Mouse (Mus musculus): ENCODE results near the gene 4933400A11Rik. TPM values are rescaled to one million over a fixed set of nuclear protein-coding genes. Genes with fewer than 3 reads are reported as not detected.

Gene 4933400A11Rik
- polyA plus RNA-seq, 1 experiment from 2014 or later: not detected

DNA sequence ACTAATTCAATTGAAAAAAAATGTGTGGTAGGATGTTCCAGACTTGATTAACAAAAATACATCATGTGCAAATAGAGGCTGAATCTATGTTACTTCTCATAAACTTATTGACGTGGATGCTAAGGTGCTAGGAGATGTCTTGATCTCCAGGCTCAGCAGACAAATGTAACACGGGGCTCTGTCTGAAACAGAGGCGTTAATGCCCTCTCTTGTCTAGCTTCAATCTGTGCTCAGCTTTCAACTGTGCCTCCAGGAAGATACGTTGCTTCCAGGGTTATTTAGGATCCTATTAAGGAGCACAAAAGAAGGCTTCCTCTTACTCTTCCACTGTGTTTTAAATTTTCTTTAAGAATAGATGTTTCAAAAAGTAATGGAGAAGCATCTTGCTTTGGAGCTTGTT is 20.8 kb upstream of the 4933400A11Rik start:
- ATAC-seq (ENCODE audit: low FRiP score, low TSS enrichment): no peak
- H3K27me3 ChIP-seq (ENCODE audit: control insufficient read depth, insufficient read depth, low read length): no peaks in the 10 kb centered on the region
- no peaks in the 10 kb centered on the region for H3K4me1 ChIP-seq (ENCODE audit: control insufficient read depth, insufficient read depth, low read length)
- H3K4me3 ChIP-seq (ENCODE audit: low read length): no peak overlapping the region
- no peaks in the 10 kb centered on the region for H3K36me3 ChIP-seq (ENCODE audit: control insufficient read depth, insufficient read depth, low read length)
- no peak overlapping the region for H3K9ac ChIP-seq (ENCODE audit: low read depth, low read length)
- H3K9me3 ChIP-seq (ENCODE audit: control insufficient read depth, low read length): no peaks in the 10 kb centered on the region
- WGBS: 34% methylated on average over 4 of the region's 4 CpGs
- H3K4me2 ChIP-seq (replicated peaks; ENCODE audit: low read depth, low read length): no peak overlapping the region
- H3K27ac ChIP-seq (ENCODE audit: low read depth, low read length): no peak overlapping the region

DNA sequence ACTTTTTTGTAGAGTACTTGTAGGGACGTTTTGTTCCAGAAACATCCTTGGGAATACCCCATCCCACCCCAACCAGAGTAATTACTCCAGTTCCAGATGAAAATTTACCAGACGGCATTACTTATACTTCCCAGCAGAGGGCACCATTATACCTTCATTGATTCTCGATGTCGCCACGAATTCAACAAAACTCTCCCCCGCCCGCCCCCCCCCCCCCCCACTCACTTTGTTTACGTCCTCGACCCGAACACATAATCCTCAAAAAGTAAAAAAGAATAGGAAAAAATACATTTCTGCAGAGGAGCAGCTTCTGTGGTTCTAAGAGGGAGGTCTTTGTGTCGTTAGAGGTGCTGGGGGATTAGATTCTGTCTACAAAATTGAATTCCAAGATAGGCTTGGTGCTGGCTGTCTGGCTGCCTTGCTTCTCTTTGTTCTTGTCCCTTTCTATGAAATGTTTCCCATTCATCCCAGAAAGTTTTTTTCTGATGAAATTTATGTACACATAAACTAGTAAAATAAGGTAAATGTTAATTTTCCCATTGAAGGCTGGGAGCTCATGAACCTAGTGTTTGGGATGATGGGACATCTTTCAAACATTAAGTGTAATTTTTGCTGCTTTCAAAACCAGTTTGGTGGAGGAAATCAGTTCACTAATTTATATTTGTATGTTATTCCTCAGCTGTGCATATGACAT is 19.7 kb upstream of the 4933400A11Rik start:
- H3K27me3 ChIP-seq (ENCODE audit: control insufficient read depth, insufficient read depth, low read length): no peaks in the 10 kb centered on the region
- no peak overlapping the region; the same call in 1 of the 2 replicates for H3K4me2 ChIP-seq (replicated peaks; ENCODE audit: low read depth, low read length)
- no peak overlapping the region for H3K27ac ChIP-seq (ENCODE audit: low read depth, low read length)
- no peaks in the 10 kb centered on the region for H3K4me1 ChIP-seq (ENCODE audit: control insufficient read depth, insufficient read depth, low read length)
- H3K9me3 ChIP-seq (ENCODE audit: control insufficient read depth, low read length): no peaks in the 10 kb centered on the region
- no peak overlapping the region for H3K9ac ChIP-seq (ENCODE audit: low read depth, low read length)
- ATAC-seq (ENCODE audit: low FRiP score, low TSS enrichment): no peak
- H3K36me3 ChIP-seq (ENCODE audit: control insufficient read depth, insufficient read depth, low read length): no peaks in the 10 kb centered on the region
- 9% methylated on average over 11 of the region's 11 CpGs for WGBS
- H3K4me3 ChIP-seq (ENCODE audit: low read length): peak overlapping the region; percentile 19; the same call in 1 of the 2 replicates

DNA sequence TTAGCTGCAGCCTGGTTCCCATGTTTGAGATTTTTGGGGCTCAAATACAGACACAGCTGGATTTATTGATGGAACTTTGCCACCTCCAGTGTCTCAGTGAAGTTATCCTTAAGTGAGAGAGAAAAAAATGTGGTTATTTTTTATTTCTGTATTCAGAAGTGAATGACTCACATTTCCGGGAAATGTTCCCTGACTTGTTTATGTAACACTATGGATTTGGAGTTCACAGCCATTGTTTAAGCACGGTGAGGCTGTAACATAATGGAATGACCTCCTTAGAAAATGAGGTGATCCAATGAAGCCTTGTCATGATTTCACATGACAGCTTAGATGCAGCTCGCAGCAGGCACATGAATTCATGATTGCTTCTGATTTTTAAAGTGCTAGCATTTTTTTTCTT is 17.7 kb upstream of the 4933400A11Rik start:
- Histone ChIP-seq H3K4me1 (ENCODE audit: control insufficient read depth, insufficient read depth, low read length) (no peaks in the 10 kb centered on the region), H3K4me2 (replicated peaks; ENCODE audit: low read depth, low read length) (no peak overlapping the region), H3K27ac (ENCODE audit: low read depth, low read length) (no peak overlapping the region), H3K9ac (ENCODE audit: low read depth, low read length) (no peak overlapping the region), H3K9me3 (ENCODE audit: control insufficient read depth, low read length) (no peaks in the 10 kb centered on the region), H3K27me3 (ENCODE audit: control insufficient read depth, insufficient read depth, low read length) (no peaks in the 10 kb centered on the region), H3K4me3 (ENCODE audit: low read length) (no peak overlapping the region), H3K36me3 (ENCODE audit: control insufficient read depth, insufficient read depth, low read length) (no peaks in the 10 kb centered on the region)
- ATAC-seq (ENCODE audit: low FRiP score, low TSS enrichment): no peak
- WGBS: 69% methylated on average over 3 of the region's 3 CpGs

DNA sequence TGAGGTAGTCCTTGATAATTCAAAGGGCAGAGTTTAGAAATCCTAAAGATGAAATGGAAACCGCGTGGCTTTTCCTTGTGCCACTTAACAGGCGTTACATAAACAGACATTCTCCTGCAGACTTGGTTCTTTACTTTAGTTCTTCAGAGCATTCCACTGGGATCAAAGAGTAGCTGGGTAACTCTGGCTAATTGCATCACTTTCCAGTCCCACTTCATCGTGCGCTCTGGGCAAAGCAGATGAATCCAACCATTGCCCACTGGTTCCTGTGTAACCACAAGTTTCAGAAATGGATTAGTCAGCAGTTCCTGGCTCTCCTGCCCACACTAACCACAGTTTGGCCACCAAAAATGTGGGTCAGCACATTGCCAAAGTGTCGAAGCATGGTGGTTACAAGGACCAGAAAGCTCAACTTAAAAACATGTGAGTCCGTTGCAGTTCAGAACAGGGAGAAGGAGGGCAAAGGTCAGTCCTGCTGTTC is 15.4 kb upstream of the 4933400A11Rik start:
- H3K27me3 ChIP-seq (ENCODE audit: control insufficient read depth, insufficient read depth, low read length): no peaks in the 10 kb centered on the region

DNA sequence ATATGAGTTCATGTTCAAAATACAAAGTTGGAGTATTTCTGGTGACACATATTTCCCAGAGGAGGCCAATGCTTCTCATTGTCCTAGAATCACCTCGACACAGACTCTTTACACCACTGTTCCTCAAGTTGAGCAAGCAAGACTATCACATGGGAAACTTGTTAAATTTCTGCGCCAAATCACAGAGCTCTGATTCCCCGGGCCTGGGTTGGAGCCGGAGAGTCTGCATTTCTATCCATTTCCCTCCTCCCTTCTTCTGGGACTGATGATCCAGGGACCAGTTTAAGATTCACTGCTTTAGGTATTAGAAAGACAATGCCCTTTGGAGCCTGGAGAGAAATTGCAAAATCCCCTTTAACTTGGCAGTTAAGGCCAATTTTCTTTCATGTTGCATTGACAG is 15.0 kb upstream of the 4933400A11Rik start:
- Histone ChIP-seq H3K4me1 (ENCODE audit: control insufficient read depth, insufficient read depth, low read length) (no peaks in the 10 kb centered on the region), H3K27me3 (ENCODE audit: control insufficient read depth, insufficient read depth, low read length) (no peaks in the 10 kb centered on the region), H3K9me3 (ENCODE audit: control insufficient read depth, low read length) (no peaks in the 10 kb centered on the region), H3K4me2 (replicated peaks; ENCODE audit: low read depth, low read length) (no peak overlapping the region), H3K9ac (ENCODE audit: low read depth, low read length) (no peak overlapping the region), H3K4me3 (ENCODE audit: low read length) (no peak overlapping the region), H3K36me3 (ENCODE audit: control insufficient read depth, insufficient read depth, low read length) (no peaks in the 10 kb centered on the region), H3K27ac (ENCODE audit: low read depth, low read length) (no peak overlapping the region)
- ATAC-seq (ENCODE audit: low FRiP score, low TSS enrichment): no peak
- WGBS: 82% methylated on average over 4 of the region's 4 CpGs

More for the DNA sequence above, 15.4 kb upstream of the 4933400A11Rik start:
- H3K27ac ChIP-seq (ENCODE audit: low read depth, low read length): no peak overlapping the region
- H3K9ac ChIP-seq (ENCODE audit: low read depth, low read length): no peak overlapping the region
- no peak overlapping the region for H3K4me2 ChIP-seq (replicated peaks; ENCODE audit: low read depth, low read length)
- H3K36me3 ChIP-seq (ENCODE audit: control insufficient read depth, insufficient read depth, low read length): no peaks in the 10 kb centered on the region
- H3K4me1 ChIP-seq (ENCODE audit: control insufficient read depth, insufficient read depth, low read length): no peaks in the 10 kb centered on the region
- ATAC-seq (ENCODE audit: low FRiP score, low TSS enrichment): no peak
- 61% methylated on average over 7 of the region's 7 CpGs for whole genome bisulfite sequencing
- no peaks in the 10 kb centered on the region for H3K9me3 ChIP-seq (ENCODE audit: control insufficient read depth, low read length)
- no peak overlapping the region for H3K4me3 ChIP-seq (ENCODE audit: low read length)

DNA sequence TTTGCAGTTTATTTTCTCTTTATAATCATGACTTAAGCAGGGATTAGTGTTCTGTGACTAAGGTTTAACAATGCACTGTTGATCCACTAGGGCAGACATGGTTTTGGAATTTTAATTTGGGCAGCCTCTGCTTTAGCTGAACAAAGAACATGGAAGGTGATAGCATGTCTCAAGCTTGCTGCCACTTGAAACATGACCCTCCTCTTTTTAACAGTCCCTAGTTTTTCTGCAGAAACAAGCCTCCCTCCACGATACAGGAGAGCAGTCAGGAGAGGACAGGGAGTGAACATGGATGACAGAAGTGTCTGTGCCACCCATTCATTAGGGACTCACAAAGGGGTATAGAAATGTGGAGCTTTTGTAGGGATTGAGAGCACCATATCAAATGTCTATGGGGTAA is 13.4 kb upstream of the 4933400A11Rik start:
- Histone ChIP-seq H3K9ac (ENCODE audit: low read depth, low read length) (no peak overlapping the region), H3K4me1 (ENCODE audit: control insufficient read depth, insufficient read depth, low read length) (no peaks in the 10 kb centered on the region), H3K27ac (ENCODE audit: low read depth, low read length) (no peak overlapping the region), H3K4me3 (ENCODE audit: low read length) (no peak overlapping the region), H3K9me3 (ENCODE audit: control insufficient read depth, low read length) (no peaks in the 10 kb centered on the region), H3K36me3 (ENCODE audit: control insufficient read depth, insufficient read depth, low read length) (no peaks in the 10 kb centered on the region), H3K27me3 (ENCODE audit: control insufficient read depth, insufficient read depth, low read length) (no peaks in the 10 kb centered on the region), H3K4me2 (replicated peaks; ENCODE audit: low read depth, low read length) (no peak overlapping the region)
- ATAC-seq (ENCODE audit: low FRiP score, low TSS enrichment): peak; percentile 83
- 45% methylated on average over 1 of the region's 1 CpGs for WGBS

DNA sequence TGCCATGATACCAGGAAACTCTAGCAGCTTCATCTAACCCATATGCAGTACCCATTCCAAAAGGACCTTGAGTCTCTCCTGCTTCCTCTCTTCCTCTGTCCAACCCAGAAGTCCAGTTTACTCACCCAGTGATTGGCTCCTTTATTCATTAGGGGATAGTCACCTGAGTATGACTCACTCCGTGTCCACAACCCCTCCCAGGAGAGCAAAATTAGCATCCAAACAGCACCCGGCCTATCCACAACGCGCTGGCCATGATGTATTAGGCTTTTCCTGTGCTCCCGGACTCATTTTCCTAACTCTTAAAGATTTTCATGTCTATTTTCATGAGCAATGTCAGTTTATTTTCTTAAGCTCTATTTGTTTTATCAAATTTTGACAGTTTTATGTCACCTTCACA is 10.3 kb upstream of the 4933400A11Rik start:
- WGBS: 76% methylated on average over 5 of the region's 5 CpGs
- H3K36me3 ChIP-seq (ENCODE audit: control insufficient read depth, insufficient read depth, low read length): no peaks in the 10 kb centered on the region
- ATAC-seq (ENCODE audit: low FRiP score, low TSS enrichment): no peak

DNA sequence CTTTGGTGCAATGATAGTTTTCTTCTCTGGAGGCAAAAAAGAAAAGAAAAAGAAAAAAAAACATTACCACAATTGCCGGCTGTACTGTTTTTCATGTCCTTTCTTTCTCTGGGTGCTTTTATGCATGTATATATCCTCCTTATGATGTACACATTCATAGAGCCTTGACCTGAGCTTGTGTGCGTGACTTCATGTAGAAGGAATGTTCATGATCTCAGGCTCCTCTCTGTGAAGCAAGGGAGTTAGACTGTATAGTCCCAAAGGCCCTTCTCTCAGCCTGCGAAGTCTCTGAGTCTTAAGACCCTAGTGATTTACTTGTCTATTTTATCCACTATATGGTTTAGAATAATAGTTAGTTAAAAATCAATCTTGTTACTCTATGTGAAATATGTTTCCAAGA is 21.4 kb downstream of the 4933400A11Rik start:
- Histone ChIP-seq H3K9ac (ENCODE audit: low read depth, low read length) (no peak overlapping the region), H3K4me3 (ENCODE audit: low read length) (no peak overlapping the region), H3K4me1 (ENCODE audit: control insufficient read depth, insufficient read depth, low read length) (no peaks in the 10 kb centered on the region), H3K4me2 (replicated peaks; ENCODE audit: low read depth, low read length) (no peak overlapping the region), H3K27me3 (ENCODE audit: control insufficient read depth, insufficient read depth, low read length) (no peaks in the 10 kb centered on the region), H3K36me3 (ENCODE audit: control insufficient read depth, insufficient read depth, low read length) (no peaks in the 10 kb centered on the region), H3K9me3 (ENCODE audit: control insufficient read depth, low read length) (no peaks in the 10 kb centered on the region), H3K27ac (ENCODE audit: low read depth, low read length) (no peak overlapping the region)
- 68% methylated on average over 3 of the region's 3 CpGs for WGBS
- no peak for ATAC-seq (ENCODE audit: low FRiP score, low TSS enrichment)

More for the DNA sequence above, 10.3 kb upstream of the 4933400A11Rik start:
- no peaks in the 10 kb centered on the region for H3K4me1 ChIP-seq (ENCODE audit: control insufficient read depth, insufficient read depth, low read length)
- no peak overlapping the region for H3K9ac ChIP-seq (ENCODE audit: low read depth, low read length)
- H3K27ac ChIP-seq (ENCODE audit: low read depth, low read length): no peak overlapping the region
- no peak overlapping the region for H3K4me3 ChIP-seq (ENCODE audit: low read length)
- H3K27me3 ChIP-seq (ENCODE audit: control insufficient read depth, insufficient read depth, low read length): no peaks in the 10 kb centered on the region
- H3K9me3 ChIP-seq (ENCODE audit: control insufficient read depth, low read length): no peaks in the 10 kb centered on the region
- no peak overlapping the region for H3K4me2 ChIP-seq (replicated peaks; ENCODE audit: low read depth, low read length)

DNA sequence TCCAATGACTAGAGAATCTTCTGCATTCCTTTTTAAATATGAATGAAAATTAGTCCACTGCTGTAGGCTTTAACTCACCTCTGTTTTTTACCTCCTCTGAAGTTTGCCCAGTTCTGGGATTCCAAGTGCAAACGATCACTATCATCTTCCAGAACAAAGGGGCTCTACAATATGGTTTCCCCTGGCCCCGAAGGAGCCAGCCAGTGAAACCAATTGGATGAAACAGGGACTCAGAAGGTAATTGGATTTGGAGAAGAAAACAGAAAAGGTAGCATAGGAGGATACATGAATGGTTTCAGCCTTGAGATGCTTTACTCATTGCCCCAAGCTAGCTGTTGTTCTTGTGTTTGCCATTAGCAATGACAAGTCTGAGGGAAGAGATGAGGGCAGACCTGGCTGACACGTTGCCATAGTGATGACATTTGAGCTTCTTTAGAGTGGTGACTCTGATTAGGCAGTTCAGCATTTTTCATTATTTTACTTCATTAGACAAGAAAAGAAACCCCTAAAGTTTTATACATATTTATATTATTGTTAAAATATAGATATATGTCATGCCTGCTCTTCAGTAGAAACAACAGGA is 44.0 kb downstream of the 4933400A11Rik start:
- Histone ChIP-seq H3K4me3 (ENCODE audit: low read length) (no peak overlapping the region), H3K27ac (ENCODE audit: low read depth, low read length) (no peak overlapping the region), H3K27me3 (ENCODE audit: control insufficient read depth, insufficient read depth, low read length) (peaks cover 3% of the 10 kb centered on the region; the same call in 1 of the 2 replicates), H3K4me1 (ENCODE audit: control insufficient read depth, insufficient read depth, low read length) (no peaks in the 10 kb centered on the region), H3K36me3 (ENCODE audit: control insufficient read depth, insufficient read depth, low read length) (no peaks in the 10 kb centered on the region), H3K9me3 (ENCODE audit: control insufficient read depth, low read length) (no peaks in the 10 kb centered on the region), H3K4me2 (replicated peaks; ENCODE audit: low read depth, low read length) (no peak overlapping the region), H3K9ac (ENCODE audit: low read depth, low read length) (no peak overlapping the region)
- 68% methylated on average over 3 of the region's 3 CpGs for WGBS
- ATAC-seq (ENCODE audit: low FRiP score, low TSS enrichment): no peak

Data from kidney, embryonic 14.5 days (tissue).